Mouse (Mus musculus) E14TG2a.4 (cell line): ENCODE results near the gene Tmem119.

Source experiments
- CTCF ChIP-seq: conservative IDR thresholded peaks from 2 replicates; pipeline ENCODE4 v1.5.1; 2014; ENCODE audit warnings: low read length
- NANOG ChIP-seq: IDR thresholded peaks from 2 replicates; pipeline ENCODE4 v1.6.1; 2014; ENCODE audit warnings: borderline replicate concordance, low read length, mixed read lengths

GRCm38 (mm10) chr5:113832490-113832901 lies 32.2 kb upstream of the Tmem119 start, which contains the start of gene Selplg:
- no peak for TF ChIP-seq CTCF
- TF ChIP-seq NANOG = no peak
